20 mouse cellular contexts compared by ENCODE assay signal in genomic region chr8:91372780-91373577, GRCm38 (mm10). TPM values are rescaled to one million over a fixed set of nuclear protein-coding genes. Genes with fewer than 3 reads are reported as not detected.
DNase-seq lines count a peak whose midpoint lies in the region; ATAC-seq lines count a peak whose summit lies in the region.
"Had no signal": no experiment of that assay in that cellular context is flagged by ENCODE, and none has a peak within 500 bp of the region (broad histone marks: within the 10 kb centered on the region; RNA-seq: fewer than 3 reads in every experiment).

No protein-coding gene starts in this region.

- no peak overlapping the region for H3K9ac ChIP-seq in forebrain, embryonic 16.5 days (replicated peaks; ENCODE audit: low read depth, low read length)
- no peak overlapping the region for H3K9ac ChIP-seq in forebrain, embryonic 11.5 days (ENCODE audit: low read length)
- no peak overlapping the region for H3K9ac ChIP-seq in heart, embryonic 13.5 days
- H3K9ac ChIP-seq in midbrain, embryonic 16.5 days (ENCODE audit: low read depth, low read length), result no peak overlapping the region
- H3K9ac ChIP-seq: limb, embryonic 13.5 days; liver, embryonic 12.5 days; midbrain, embryonic 12.5 days had no signal

- ATAC-seq in forebrain, embryonic 16.5 days, result 0 out of 2 replicates have a peak, but pooled peaks have one; percentile 36
- no peak for ATAC-seq in forebrain, embryonic 11.5 days (replicated peaks; ENCODE audit: low FRiP score)
- ATAC-seq in heart, embryonic 13.5 days (ENCODE audit: extremely low read depth, insufficient number of reproducible peaks, low FRiP score, low TSS enrichment), result no peak
- ATAC-seq in midbrain, embryonic 16.5 days, result peak; percentile 64; the same call in 1 of the 2 replicates
- ATAC-seq: CD4-positive, CD25-positive, alpha-beta regulatory T cell, adult 4 months; intestine, postnatal 0 days; liver, embryonic 12.5 days had no signal

- no peak overlapping the region for H3K4me3 ChIP-seq in forebrain, embryonic 16.5 days (replicated peaks; ENCODE audit: low read length)
- H3K4me3 ChIP-seq in forebrain, embryonic 11.5 days (ENCODE audit: low read depth, low read length), result no peak overlapping the region
- no peak overlapping the region for H3K4me3 ChIP-seq in heart, embryonic 13.5 days
- no peak overlapping the region for H3K4me3 ChIP-seq in midbrain, embryonic 10.5 days
- H3K4me3 ChIP-seq in midbrain, embryonic 16.5 days (ENCODE audit: low read depth, low read length), result no peak overlapping the region
- H3K4me3 ChIP-seq: limb, embryonic 13.5 days; liver, embryonic 12.5 days; midbrain, embryonic 12.5 days had no signal

- H3K27ac ChIP-seq in forebrain, embryonic 16.5 days (ENCODE audit: low read length), result no peak overlapping the region
- H3K27ac ChIP-seq in forebrain, embryonic 11.5 days (ENCODE audit: low read depth, low read length), result no peak overlapping the region
- peak overlapping the region; percentile 59 for H3K27ac ChIP-seq in heart, embryonic 13.5 days (replicated peaks)
- peak overlapping the region; percentile 24; the same call in 1 of the 2 replicates for H3K27ac ChIP-seq in midbrain, embryonic 10.5 days (replicated peaks)
- H3K27ac ChIP-seq in midbrain, embryonic 16.5 days (ENCODE audit: low read length), result no peak overlapping the region
- H3K27ac ChIP-seq: limb, embryonic 13.5 days; liver, embryonic 12.5 days; midbrain, embryonic 12.5 days had no signal

- no peak overlapping the region for H3K4me2 ChIP-seq in forebrain, embryonic 16.5 days (ENCODE audit: low read length)
- no peak overlapping the region for H3K4me2 ChIP-seq in forebrain, embryonic 11.5 days (ENCODE audit: low read depth, low read length, severe bottlenecking)
- no peak overlapping the region for H3K4me2 ChIP-seq in heart, embryonic 13.5 days
- H3K4me2 ChIP-seq in midbrain, embryonic 16.5 days (ENCODE audit: low read length), result no peak overlapping the region
- H3K4me2 ChIP-seq: limb, embryonic 13.5 days; liver, embryonic 12.5 days; midbrain, embryonic 12.5 days had no signal

- H3K9me3 ChIP-seq in forebrain, embryonic 16.5 days (ENCODE audit: control insufficient read depth, low read length), result no peaks in the 10 kb centered on the region
- no peaks in the 10 kb centered on the region for H3K9me3 ChIP-seq in forebrain, embryonic 11.5 days (ENCODE audit: control insufficient read depth, low read length)
- no peaks in the 10 kb centered on the region for H3K9me3 ChIP-seq in heart, embryonic 13.5 days
- no peaks in the 10 kb centered on the region for H3K9me3 ChIP-seq in midbrain, embryonic 10.5 days (replicated peaks)
- no peaks in the 10 kb centered on the region for H3K9me3 ChIP-seq in midbrain, embryonic 16.5 days (replicated peaks; ENCODE audit: control insufficient read depth, low read length, poor library complexity, severe bottlenecking)
- H3K9me3 ChIP-seq: limb, embryonic 13.5 days; liver, embryonic 12.5 days; midbrain, embryonic 12.5 days had no signal

- DNase-seq in forebrain, embryonic 11.5 days (ENCODE audit: low spot score), result no peak
- DNase-seq in heart, adult 8-10 months (ENCODE audit: low spot score), result no peak
- no peak for DNase-seq in midbrain, embryonic 10.5 days (ENCODE audit: low spot score)
- no peak for DNase-seq in right cerebral cortex, postnatal 14 days
- DNase-seq: adrenal gland, postnatal 14 days; cerebellum, adult 8-10 months; gastrocnemius, postnatal 25 days; heart, postnatal 4 days; kidney, postnatal 25 days; lung, adult 18-20 months; lung, postnatal 10 days; thymus, adult 2 months had no signal

- no peaks in the 10 kb centered on the region for H3K36me3 ChIP-seq in forebrain, embryonic 16.5 days (ENCODE audit: control insufficient read depth, insufficient read depth)
- no peaks in the 10 kb centered on the region for H3K36me3 ChIP-seq in forebrain, embryonic 11.5 days (ENCODE audit: control insufficient read depth, insufficient read depth, low read length)
- no peaks in the 10 kb centered on the region for H3K36me3 ChIP-seq in heart, embryonic 13.5 days
- H3K36me3 ChIP-seq in midbrain, embryonic 10.5 days, result no peaks in the 10 kb centered on the region
- no peaks in the 10 kb centered on the region for H3K36me3 ChIP-seq in midbrain, embryonic 16.5 days (ENCODE audit: control insufficient read depth, insufficient read depth, low read length)
- H3K36me3 ChIP-seq: limb, embryonic 13.5 days; liver, embryonic 12.5 days; midbrain, embryonic 12.5 days had no signal

- WGBS in forebrain, embryonic 16.5 days, result 79% methylated on average over 9 of the region's 9 CpGs
- WGBS in forebrain, embryonic 11.5 days, result 83% methylated on average over 9 of the region's 9 CpGs
- 80% methylated on average over 9 of the region's 9 CpGs for WGBS in heart, embryonic 13.5 days
- WGBS in midbrain, embryonic 10.5 days, result 70% methylated on average over 9 of the region's 9 CpGs
- 47% methylated on average over 9 of the region's 9 CpGs for WGBS in midbrain, embryonic 16.5 days

- peaks cover 8% of the 10 kb centered on the region for H3K4me1 ChIP-seq in forebrain, embryonic 16.5 days (replicated peaks; ENCODE audit: control insufficient read depth, insufficient read depth, low read length)
- H3K4me1 ChIP-seq in forebrain, embryonic 11.5 days (replicated peaks; ENCODE audit: control insufficient read depth, insufficient read depth, low read length), result peaks cover 9% of the 10 kb centered on the region; the same call in 1 of the 2 replicates
- H3K4me1 ChIP-seq in heart, embryonic 13.5 days, result peaks cover 86% of the 10 kb centered on the region
- peaks cover 78% of the 10 kb centered on the region for H3K4me1 ChIP-seq in midbrain, embryonic 10.5 days
- peaks cover 19% of the 10 kb centered on the region for H3K4me1 ChIP-seq in midbrain, embryonic 16.5 days (ENCODE audit: control insufficient read depth, insufficient read depth, low read length)

- 0 out of 2 replicates have a peak, but pooled peaks cover 3% of the 10 kb centered on the region for H3K27me3 ChIP-seq in forebrain, embryonic 16.5 days (replicated peaks; ENCODE audit: control insufficient read depth, insufficient read depth, low read length)
- peaks cover 8% of the 10 kb centered on the region; the same call in 1 of the 2 replicates for H3K27me3 ChIP-seq in forebrain, embryonic 11.5 days (ENCODE audit: control insufficient read depth, insufficient read depth, low read length)
- H3K27me3 ChIP-seq in heart, embryonic 13.5 days (replicated peaks), result no peaks in the 10 kb centered on the region
- peaks cover 26% of the 10 kb centered on the region; the same call in 1 of the 2 replicates for H3K27me3 ChIP-seq in midbrain, embryonic 10.5 days (ENCODE audit: low read depth, poor library complexity, severe bottlenecking)
- no peaks in the 10 kb centered on the region for H3K27me3 ChIP-seq in midbrain, embryonic 16.5 days (ENCODE audit: control insufficient read depth, insufficient read depth, low read depth, low read length)
- H3K27me3 ChIP-seq: liver, embryonic 12.5 days had no signal

RNA-seq across cellular contexts. Expression of gene Fto, which starts 59.7 kb away (rescaled TPM):
- polyA plus RNA-seq in forebrain, embryonic 16.5 days (2015; fragmentation: Nextera tagmentation; extraction: Ambion mirVana), result 123 and 132 TPM in 2 replicates
- polyA plus RNA-seq in forebrain, embryonic 11.5 days (2014; fragmentation: Nextera tagmentation; extraction: Ambion mirVana), result 109 and 111 TPM in 2 replicates
- 64.3 and 66.0 TPM in 2 replicates for polyA plus RNA-seq in heart, embryonic 13.5 days (2015; fragmentation: Nextera tagmentation; extraction: Ambion mirVana)
- 10 to 100 TPM; 59.3 to 70.7 (median 65.1) TPM for total RNA-seq in heart, adult 8-10 months (2022)
- polyA plus RNA-seq in midbrain, embryonic 10.5 days (2016; fragmentation: Nextera tagmentation; extraction: Ambion mirVana), result 91.3 and 105 TPM in 2 replicates
- polyA plus RNA-seq in midbrain, embryonic 16.5 days (2015; fragmentation: Nextera tagmentation; extraction: Ambion mirVana), result 171 and 177 TPM in 2 replicates

RNA-seq across cellular contexts. Expression of gene Rpgrip1l, which starts 59.9 kb away (rescaled TPM):
- polyA plus RNA-seq in forebrain, embryonic 16.5 days (2015; fragmentation: Nextera tagmentation; extraction: Ambion mirVana), result 13.5 and 13.7 TPM in 2 replicates
- 10.4 and 13.7 TPM in 2 replicates for polyA plus RNA-seq in forebrain, embryonic 11.5 days (2014; fragmentation: Nextera tagmentation; extraction: Ambion mirVana)
- 6.2 and 6.9 TPM in 2 replicates for polyA plus RNA-seq in heart, embryonic 13.5 days (2015; fragmentation: Nextera tagmentation; extraction: Ambion mirVana)
- total RNA-seq in heart, adult 8-10 months (2022), result 1 to 10 TPM; 3.4 to 5.3 (median 4.2) TPM
- 9.8 and 10.4 TPM in 2 replicates for polyA plus RNA-seq in midbrain, embryonic 10.5 days (2016; fragmentation: Nextera tagmentation; extraction: Ambion mirVana)
- 9.8 and 11.6 TPM in 2 replicates for polyA plus RNA-seq in midbrain, embryonic 16.5 days (2015; fragmentation: Nextera tagmentation; extraction: Ambion mirVana)

Comparison
In these comparisons a context has a peak if more than half of its experiments do, and no peak if none do; other contexts are left out.
1. ATAC-seq: peak in forebrain, embryonic 16.5 days (single experiment) and midbrain, embryonic 16.5 days (single experiment); none in forebrain, embryonic 11.5 days (single experiment) and heart, embryonic 13.5 days (single experiment).
2. H3K27ac ChIP-seq: peak in heart, embryonic 13.5 days (single experiment) and midbrain, embryonic 10.5 days (single experiment); none in forebrain, embryonic 16.5 days (single experiment), forebrain, embryonic 11.5 days (single experiment) and midbrain, embryonic 16.5 days (single experiment).